Mouse (Mus musculus) cerebellum, adult (tissue): Measurements from ENCODE around the gene Flot2.
"Not testable (repeated sequence)": the region's sequence is repeated elsewhere in the genome, so short reads cannot be mapped to it uniquely, and the experiment has no call there.

Source experiments
- ATAC-seq: cut with Nextera tagmentation; 2 replicates; pipeline ENCODE4 v1.9.2; 2017; ENCODE audit warnings: mild to moderate bottlenecking, moderate library complexity, mixed read lengths; ENCODE audit not compliant: insufficient number of reproducible peaks, low FRiP score, low TSS enrichment

Gene Flot2

DNA sequence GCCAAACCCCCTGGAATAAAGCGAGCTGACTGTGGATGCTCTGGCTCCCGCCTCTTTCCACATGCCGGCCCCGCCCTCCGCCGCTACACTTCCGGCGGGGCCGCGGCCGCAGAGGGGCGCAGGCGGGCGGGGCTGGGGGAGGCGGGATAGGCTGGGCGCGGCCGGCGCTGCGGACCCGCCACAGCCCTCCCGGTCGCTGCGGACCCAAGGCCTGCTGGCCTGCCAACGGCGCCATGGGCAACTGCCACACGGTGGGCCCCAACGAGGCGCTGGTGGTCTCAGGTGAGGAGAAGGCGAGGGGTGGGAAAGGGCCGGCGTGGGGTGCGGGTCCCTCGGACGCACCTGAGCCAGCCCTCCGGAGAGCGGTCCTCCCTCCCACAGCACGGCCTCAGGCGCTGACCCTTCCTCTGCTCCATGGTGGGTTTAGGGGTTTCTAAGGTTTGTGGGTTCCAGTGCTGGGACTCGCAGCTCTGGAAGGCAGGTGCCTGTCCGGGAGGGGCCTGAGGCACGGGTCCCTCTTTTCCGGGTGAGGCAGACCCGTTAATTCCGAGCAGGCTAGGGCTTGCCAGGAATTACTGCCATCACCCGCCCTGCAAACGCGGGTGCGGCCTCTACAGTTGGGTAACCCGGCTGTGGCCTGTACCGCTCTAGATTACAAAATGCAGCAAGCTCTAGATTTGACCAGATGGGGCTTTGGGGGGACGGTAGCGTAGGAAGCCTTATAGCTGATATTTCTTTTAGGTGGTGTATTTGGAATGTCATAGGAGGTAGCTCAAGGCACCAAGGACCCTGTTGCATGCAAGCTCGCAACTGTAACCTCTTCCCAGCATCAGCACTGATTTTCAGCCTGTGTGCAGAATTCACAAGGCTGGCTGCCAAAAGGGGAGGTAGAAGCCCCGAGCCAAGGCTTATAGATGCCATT lies at the start of gene Flot2:
Flot2 (plus strand) TSS at position 101 of the 922 bp plus-strand sequence.
- ATAC-seq: peak; percentile 52; the same call in 1 of the 2 replicates

DNA sequence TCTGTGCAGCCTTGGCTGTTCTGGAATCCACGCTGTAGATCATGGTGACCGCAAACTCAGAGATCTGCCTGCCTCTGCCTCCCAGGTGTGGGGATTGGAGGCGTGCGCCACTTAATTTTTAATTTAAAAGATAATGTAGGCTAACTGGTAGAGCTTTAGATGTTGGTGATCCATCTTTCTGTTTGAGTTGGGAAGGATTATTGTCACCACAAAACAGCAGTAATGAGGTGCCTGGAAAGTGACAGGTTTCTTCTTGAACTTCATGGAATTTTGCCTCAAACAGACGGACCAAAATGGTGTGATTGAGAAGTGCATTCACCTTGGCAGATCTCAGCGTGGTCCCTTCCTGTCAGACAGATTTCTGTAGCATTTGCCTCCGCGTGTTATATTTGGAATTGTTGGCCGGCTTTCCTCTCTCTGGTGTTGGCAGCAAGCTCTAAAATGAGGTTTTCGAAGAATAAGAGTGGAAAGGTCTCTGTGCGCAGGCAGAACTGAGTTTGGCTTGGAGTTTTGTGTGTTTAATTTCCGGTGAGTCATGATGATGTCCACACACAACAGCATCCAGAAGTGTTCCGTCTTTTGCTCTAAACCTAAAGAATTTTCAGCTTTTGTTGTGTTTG lies 48.5 kb upstream of the Flot2 start:
- ATAC-seq: no peak; the same call in 1 of the 2 replicates

DNA sequence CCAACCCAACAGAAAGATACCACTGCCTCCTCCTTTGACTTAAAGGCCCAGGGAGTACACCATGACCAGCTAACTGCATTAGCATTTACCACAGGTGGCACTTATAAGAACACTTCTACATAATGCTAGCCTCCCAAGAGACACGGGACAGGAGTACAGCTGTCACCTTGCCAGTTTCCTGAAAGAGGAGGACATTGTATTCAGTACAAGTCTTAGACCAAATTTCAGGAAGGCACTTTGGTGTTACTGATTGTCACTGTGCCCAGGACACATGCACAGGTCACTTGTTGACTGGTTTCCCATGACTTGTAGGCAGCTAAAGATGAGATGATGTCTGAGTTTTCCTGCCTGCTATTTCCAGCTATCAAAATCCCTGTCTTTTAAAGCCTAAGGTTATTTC lies 42.2 kb upstream of the Flot2 start:
- no peak for ATAC-seq

- no peak for ATAC-seq
Observed at GRCm38 (mm10) chr11:78006446-78006845, 31.3 kb upstream of the Flot2 start.

DNA sequence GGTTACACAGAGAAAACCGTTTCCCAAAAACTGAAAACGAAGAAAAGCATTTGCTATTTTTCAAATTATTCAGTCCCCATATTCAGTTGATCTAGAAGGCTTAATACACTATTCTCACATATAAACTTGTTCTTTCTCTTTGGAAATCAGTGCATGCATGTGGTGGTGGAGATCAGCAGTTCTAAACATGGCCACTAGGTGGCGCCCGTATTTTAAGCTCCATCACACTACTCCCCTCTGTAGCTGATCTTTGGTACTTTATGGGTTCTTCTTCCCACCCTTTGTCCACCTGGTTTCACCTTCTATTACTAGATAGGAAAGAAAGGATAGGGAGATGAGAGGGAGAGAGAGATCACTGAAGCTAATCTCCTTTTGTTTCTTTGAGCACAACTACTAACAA lies 18.1 kb upstream of the Flot2 start:
- peak; percentile 52; the same call in 1 of the 2 replicates for ATAC-seq

DNA sequence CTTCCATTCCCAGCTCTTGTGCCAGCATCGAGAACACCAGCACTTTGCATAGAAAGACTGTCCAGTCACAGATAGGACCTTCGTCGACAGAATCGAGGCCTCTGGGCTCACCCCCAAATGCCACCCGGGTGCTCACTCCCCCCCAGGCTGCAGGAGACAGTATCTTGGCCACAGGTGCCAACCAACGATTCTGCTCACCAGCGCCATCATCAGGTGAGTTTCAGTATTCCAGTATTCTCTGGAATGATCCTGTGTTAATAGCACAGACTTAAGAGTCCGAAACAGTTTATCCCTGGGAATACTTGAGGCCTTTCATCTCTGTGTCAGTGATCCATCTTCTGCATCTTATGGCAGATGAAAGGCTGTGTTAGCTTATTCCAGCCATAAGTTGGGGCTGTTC lies 14.1 kb upstream of the Flot2 start:
- ATAC-seq: no peak

DNA sequence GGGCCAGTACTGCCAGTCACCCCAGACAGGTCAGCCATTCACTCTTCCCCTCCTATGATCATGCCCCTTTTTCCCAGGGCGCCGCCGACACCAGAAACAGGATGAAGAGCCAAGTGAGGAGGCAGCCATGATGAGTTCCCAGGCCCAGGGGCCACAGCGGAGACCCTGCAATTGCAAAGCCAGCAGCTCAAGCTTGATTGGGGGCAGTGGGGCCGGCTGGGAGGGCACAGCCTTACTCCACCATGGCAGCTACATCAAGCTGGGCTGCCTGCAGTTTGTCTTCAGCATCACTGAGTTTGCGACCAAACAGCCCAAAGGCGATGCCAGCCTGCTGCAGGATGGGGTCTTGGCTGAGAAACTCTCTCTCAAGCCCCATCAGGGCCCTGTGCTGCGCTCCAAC lies 8.5 kb upstream of the Flot2 start:
- ATAC-seq: no peak

DNA sequence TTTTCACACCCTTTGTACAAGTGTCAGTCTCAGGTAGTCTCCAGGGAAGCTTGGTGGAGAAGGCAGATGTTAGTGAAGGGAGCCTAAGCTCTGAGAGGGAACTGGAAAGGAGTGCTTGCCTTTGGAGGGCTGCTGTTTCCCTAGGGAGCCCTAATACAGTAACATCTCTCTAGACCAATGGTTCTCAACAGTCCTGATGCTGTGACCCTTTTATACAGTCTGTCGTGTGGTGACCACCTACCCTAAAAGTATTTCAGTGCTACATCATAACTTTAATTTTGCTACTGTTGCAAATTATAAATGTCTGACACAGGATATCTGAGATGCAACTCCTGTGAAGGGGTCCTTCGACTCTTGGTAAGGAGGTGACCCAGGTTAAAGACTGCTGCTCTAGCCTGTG lies 7.1 kb upstream of the Flot2 start:
- no peak for ATAC-seq

- ATAC-seq: no peak
Observed at GRCm38 (mm10) chr11:78031389-78031788, 6.3 kb upstream of the Flot2 start.

GRCm38 (mm10) chr11:78031947-78032808 lies 5.6 kb upstream of the Flot2 start, which contains the start of gene Dhrs13:
Dhrs13 (plus strand) TSS chr11:78032280.
- ATAC-seq: peak; percentile 67; the same call in 1 of the 2 replicates

DNA sequence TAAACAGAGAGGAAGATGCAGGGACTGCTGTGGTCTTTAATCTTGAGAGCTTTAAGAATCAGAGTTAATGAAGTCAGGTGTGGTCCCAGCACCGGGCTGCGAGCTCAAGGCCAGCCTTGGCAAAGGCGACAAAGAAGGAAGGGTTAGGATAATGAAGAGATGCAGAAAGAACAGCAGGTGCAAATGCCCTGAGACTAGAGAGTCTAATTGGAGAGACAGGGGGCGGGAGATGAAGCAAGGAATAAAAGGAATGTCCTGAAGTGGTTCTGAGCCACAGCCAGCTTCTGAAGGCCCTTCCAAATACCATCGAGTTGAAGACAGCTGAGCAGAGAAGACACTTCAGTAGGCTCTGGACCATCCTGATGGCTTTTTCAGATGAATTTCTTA lies 4.9 kb upstream of the Flot2 start:
- ATAC-seq: no peak

GRCm38 (mm10) chr11:78033931-78034617 lies 3.7 kb upstream of the Flot2 start:
- ATAC-seq: no peak

DNA sequence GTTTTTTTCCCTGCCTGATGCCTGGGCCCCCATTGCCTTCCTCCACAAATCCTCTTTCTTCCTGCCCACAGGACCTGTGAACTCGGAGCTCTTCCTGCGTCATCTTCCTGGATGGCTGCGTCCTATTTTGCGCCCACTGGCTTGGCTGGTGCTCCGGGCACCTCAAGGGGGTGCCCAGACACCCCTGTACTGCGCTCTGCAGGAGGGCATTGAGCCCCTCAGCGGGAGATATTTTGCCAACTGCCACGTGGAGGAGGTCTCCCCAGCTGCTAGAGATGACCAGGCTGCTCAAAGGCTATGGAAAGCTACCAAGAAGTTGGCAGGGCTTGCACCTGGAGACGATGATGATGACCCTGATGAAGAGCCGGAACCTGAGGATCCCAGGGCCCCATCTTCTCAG lies 940 bp upstream of the Flot2 start:
- no peak for ATAC-seq

DNA sequence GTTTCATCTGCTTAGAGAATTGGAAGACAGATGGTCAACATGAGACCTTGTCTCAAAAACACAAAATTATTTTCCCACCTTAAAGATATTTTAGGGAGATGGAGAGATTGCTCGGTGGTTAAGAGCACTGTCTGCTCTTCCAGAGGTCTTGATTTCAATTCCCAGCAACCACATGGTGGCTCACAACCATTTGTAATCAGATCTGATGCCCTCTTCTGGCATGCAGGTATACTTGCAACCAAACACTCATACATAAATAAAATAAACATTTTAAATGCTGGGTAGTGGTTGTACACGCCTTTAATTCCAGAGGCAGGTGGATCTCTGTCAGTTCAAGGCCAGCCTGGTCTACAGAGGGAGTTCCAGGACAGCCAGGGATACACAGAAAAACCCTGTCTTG lies 3.1 kb downstream of the Flot2 start:
- no peak for ATAC-seq

- ATAC-seq: not testable (repeated sequence)
Observed at GRCm38 (mm10) chr11:78042290-78042870, 4.6 kb downstream of the Flot2 start.

- peak; percentile 80 for ATAC-seq
Observed at GRCm38 (mm10) chr11:78044758-78045251, 7.1 kb downstream of the Flot2 start.

DNA sequence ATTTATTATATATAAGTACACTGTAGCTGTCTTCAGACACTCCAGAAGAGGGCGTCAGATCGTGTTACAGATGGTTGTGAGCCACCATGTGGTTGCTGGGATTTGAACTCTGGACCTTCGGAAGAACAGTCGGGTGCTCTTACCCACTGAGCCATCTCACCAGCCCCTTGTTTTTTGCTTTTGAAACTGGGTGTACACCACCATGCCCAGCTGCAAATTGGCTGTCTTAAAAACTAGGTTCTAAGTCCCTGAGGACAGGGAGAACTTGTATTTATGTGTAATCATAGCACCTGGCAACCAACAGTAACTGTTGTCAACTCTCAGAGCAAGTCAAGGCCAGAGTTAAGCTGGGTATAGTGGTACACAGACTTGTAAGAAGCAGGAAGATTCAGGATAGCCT lies 10.9 kb downstream of the Flot2 start:
- not testable (repeated sequence) for ATAC-seq

DNA sequence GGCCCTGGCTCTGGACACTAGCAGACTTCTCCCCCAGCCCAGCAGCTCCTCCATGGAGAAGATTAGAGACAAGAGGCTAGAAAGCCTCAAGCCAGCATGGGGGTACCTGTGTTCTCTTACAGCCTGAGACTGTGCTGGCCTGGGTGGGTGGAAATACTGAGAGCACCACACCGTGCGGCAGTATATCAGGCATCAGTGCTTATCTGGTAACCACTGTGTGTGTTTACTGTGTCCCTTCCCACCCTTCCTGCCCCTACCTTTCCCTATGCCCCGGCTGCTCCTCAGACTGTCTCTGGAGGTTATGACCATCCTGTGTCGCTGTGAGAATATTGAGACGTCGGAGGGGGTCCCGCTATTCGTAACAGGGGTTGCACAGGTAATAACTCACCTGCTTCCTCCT lies 15.3 kb downstream of the Flot2 start:
- ATAC-seq: no peak

GRCm38 (mm10) chr11:78056946-78057345 lies 19.2 kb downstream of the Flot2 start:
- no peak for ATAC-seq
